Mouse (Mus musculus) embryo, embryonic 9.5 days (tissue): ENCODE results near the gene Vps8.
A peak's percentile ranks its signal among the peaks of the same experiment; 100 is the strongest.

Experiments used
- DNase-seq: peaks from one replicate; pipeline ENCODE4 v3.0.0-alpha.2; 2017; ENCODE audit errors: extremely low spot score

The Vps8 gene

GRCm38 (mm10) chr16:21477074-21477473 lies 54.2 kb downstream of the Vps8 start:
- no peak for DNase-seq

- no peak for DNase-seq
Observed at GRCm38 (mm10) chr16:21478376-21478775, 55.5 kb downstream of the Vps8 start.

- DNase-seq = no peak
Observed at GRCm38 (mm10) chr16:21483803-21484202, 60.9 kb downstream of the Vps8 start.

- DNase-seq = no peak
Observed at GRCm38 (mm10) chr16:21485716-21486115, 62.8 kb downstream of the Vps8 start.

GRCm38 (mm10) chr16:21488413-21488812 lies 65.5 kb downstream of the Vps8 start:
- DNase-seq = peak; percentile 49

GRCm38 (mm10) chr16:21492346-21492745 lies 69.4 kb downstream of the Vps8 start:
- DNase-seq = no peak

GRCm38 (mm10) chr16:21492894-21493293 lies 70.0 kb downstream of the Vps8 start:
- DNase-seq = no peak

- DNase-seq = no peak
Observed at GRCm38 (mm10) chr16:21494681-21495080, 71.8 kb downstream of the Vps8 start.

- DNase-seq = no peak
Observed at GRCm38 (mm10) chr16:21496799-21497198, 73.9 kb downstream of the Vps8 start.

GRCm38 (mm10) chr16:21497627-21498026 lies 74.7 kb downstream of the Vps8 start:
- no peak for DNase-seq

- DNase-seq = no peak
Observed at GRCm38 (mm10) chr16:21498984-21499383, 76.1 kb downstream of the Vps8 start.

- no peak for DNase-seq
Observed at GRCm38 (mm10) chr16:21499656-21500055, 76.7 kb downstream of the Vps8 start.

GRCm38 (mm10) chr16:21518833-21519232 lies 95.9 kb downstream of the Vps8 start:
- DNase-seq = no peak

GRCm38 (mm10) chr16:21519785-21520184 lies 96.9 kb downstream of the Vps8 start:
- DNase-seq = no peak

GRCm38 (mm10) chr16:21523738-21524137 lies 100.8 kb downstream of the Vps8 start:
- no peak for DNase-seq

- no peak for DNase-seq
Observed at GRCm38 (mm10) chr16:21525376-21525775, 102.5 kb downstream of the Vps8 start.

GRCm38 (mm10) chr16:21527271-21528007 lies 104.5 kb downstream of the Vps8 start:
- DNase-seq = no peak

GRCm38 (mm10) chr16:21533503-21533902 lies 110.6 kb downstream of the Vps8 start:
- DNase-seq = no peak

- DNase-seq = no peak
Observed at GRCm38 (mm10) chr16:21536240-21537005, 113.5 kb downstream of the Vps8 start.

- no peak for DNase-seq
Observed at GRCm38 (mm10) chr16:21537312-21537711, 114.4 kb downstream of the Vps8 start.

GRCm38 (mm10) chr16:21538889-21539288 lies 116.0 kb downstream of the Vps8 start:
- DNase-seq = no peak

- DNase-seq = no peak
Observed at GRCm38 (mm10) chr16:21542559-21542958, 119.6 kb downstream of the Vps8 start.

- DNase-seq = no peak
Observed at GRCm38 (mm10) chr16:21547446-21547845, 124.5 kb downstream of the Vps8 start.
